Mouse (Mus musculus): ENCODE data around the gene Fhod1. TPM values are rescaled to one million over a fixed set of nuclear protein-coding genes. Genes with fewer than 3 reads are reported as not detected.

Gene Fhod1
- total and polyA plus RNA-seq, 3 experiments: 2.5 to 10.9 TPM; not detected in 1

GRCm38 (mm10) chr8:105389096-105389495, 41.3 kb upstream of the Fhod1 start:
- TF ChIP-seq MAZ (IDR thresholded peaks at IDR 0.05; ENCODE audit: low read depth, low read length) (no peak), TAL1 (IDR thresholded peaks at IDR 0.05; ENCODE audit: low read length) (no peak)
- H3K79me2 ChIP-seq (ENCODE audit: control insufficient read depth, insufficient read depth, low read length, poor library complexity): no peaks in the 10 kb centered on the region
- no peak overlapping the region for H3K4me3 ChIP-seq (ENCODE audit: control insufficient read depth in 1 of 2, insufficient read depth in 1 of 2, low read depth in 2 of 2, low read length in 2 of 2)
- H3K4me1 ChIP-seq (ENCODE audit: control insufficient read depth in 1 of 2, insufficient read depth in 2 of 2, low read length in 2 of 2): no peaks in the 10 kb centered on the region; a peak in 1 of 4 replicates
- H3K9ac ChIP-seq (ENCODE audit: control insufficient read depth, low read depth, low read length, poor library complexity, severe bottlenecking): no peak overlapping the region
- no peaks in the 10 kb centered on the region for H3K9me3 ChIP-seq (replicated peaks; ENCODE audit: insufficient read depth, low read length)
- no peak for DNase-seq (ENCODE audit: low read depth, low spot score)
- peaks cover 0 to 2% of the 10 kb centered on the region in 2 experiments; a peak in 3 of 4 replicates for H3K27me3 ChIP-seq (ENCODE audit: control insufficient read depth in 1 of 2, insufficient read depth in 2 of 2, low read length in 2 of 2)
- no peaks in the 10 kb centered on the region for H3K36me3 ChIP-seq (ENCODE audit: control insufficient read depth in 1 of 2, insufficient read depth in 2 of 2, low read length in 2 of 2)
- no peak overlapping the region for H3K27ac ChIP-seq (ENCODE audit: control insufficient read depth, low read depth, low read length)

GRCm38 (mm10) chr8:105387151-105387550, 39.4 kb upstream of the Fhod1 start:
- Histone ChIP-seq H3K4me3 (ENCODE audit: control insufficient read depth in 1 of 2, insufficient read depth in 1 of 2, low read depth in 2 of 2, low read length in 2 of 2) (no peak overlapping the region), H3K79me2 (ENCODE audit: control insufficient read depth, insufficient read depth, low read length, poor library complexity) (no peaks in the 10 kb centered on the region), H3K36me3 (ENCODE audit: control insufficient read depth in 1 of 2, insufficient read depth in 2 of 2, low read length in 2 of 2) (no peaks in the 10 kb centered on the region), H3K4me1 (ENCODE audit: control insufficient read depth in 1 of 2, insufficient read depth in 2 of 2, low read length in 2 of 2) (no peaks in the 10 kb centered on the region; a peak in 1 of 4 replicates), H3K27me3 (ENCODE audit: control insufficient read depth in 1 of 2, insufficient read depth in 2 of 2, low read length in 2 of 2) (peaks cover 0 to 2% of the 10 kb centered on the region in 2 experiments; a peak in 2 of 4 replicates), H3K27ac (ENCODE audit: control insufficient read depth, low read depth, low read length) (no peak overlapping the region), H3K9ac (ENCODE audit: control insufficient read depth, low read depth, low read length, poor library complexity, severe bottlenecking) (no peak overlapping the region), H3K9me3 (replicated peaks; ENCODE audit: insufficient read depth, low read length) (no peaks in the 10 kb centered on the region)
- TF ChIP-seq SIN3A (IDR thresholded peaks at IDR 0.05; ENCODE audit: low read length): no peak
- TF ChIP-seq BHLHE40 (IDR thresholded peaks at IDR 0.05; ENCODE audit: borderline replicate concordance, low read depth, low read length): no peak
- TF ChIP-seq POLR2AphosphoS5 (IDR thresholded peaks at IDR 0.05; ENCODE audit: borderline replicate concordance, low read depth, low read length): no peak
- TF ChIP-seq EP300 (IDR thresholded peaks at IDR 0.05; ENCODE audit: low read depth in 1 of 2, low read length in 2 of 2): no peak
- TF ChIP-seq GATA1 (IDR thresholded peaks at IDR 0.05; ENCODE audit: low read depth, low read length): no peak
- TF ChIP-seq ZMIZ1 (IDR thresholded peaks at IDR 0.05; ENCODE audit: low read depth, low read length): no peak
- TF ChIP-seq ZNF384 (IDR thresholded peaks at IDR 0.05; ENCODE audit: low read depth, low read length): no peak
- TF ChIP-seq TCF12 (IDR thresholded peaks at IDR 0.05; ENCODE audit: low read depth, low read length): no peak
- no peak for TF ChIP-seq RCOR1 (IDR thresholded peaks at IDR 0.05; ENCODE audit: low read depth, low read length)
- no peak for TF ChIP-seq RAD21 (IDR thresholded peaks at IDR 0.05; ENCODE audit: low read depth, low read length)
- no peak for TF ChIP-seq ELF1 (IDR thresholded peaks at IDR 0.05; ENCODE audit: low read depth, low read length)
- no peak for TF ChIP-seq USF2 (IDR thresholded peaks at IDR 0.05; ENCODE audit: borderline replicate concordance in 1 of 2, insufficient read depth in 1 of 2, low read depth in 1 of 2, low read length in 2 of 2)
- TF ChIP-seq HCFC1 (IDR thresholded peaks at IDR 0.05; ENCODE audit: low read depth, low read length): no peak
- TF ChIP-seq MAZ (IDR thresholded peaks at IDR 0.05; ENCODE audit: low read depth, low read length): no peak
- no peak for TF ChIP-seq POLR2A (IDR thresholded peaks at IDR 0.05; ENCODE audit: control insufficient read depth in 1 of 2, insufficient read depth in 1 of 2, low read depth in 1 of 2, low read length in 2 of 2, poor library complexity in 1 of 2)
- no peak for TF ChIP-seq MYB (IDR thresholded peaks at IDR 0.05; ENCODE audit: low read depth, low read length)
- no peak for TF ChIP-seq ZKSCAN1 (IDR thresholded peaks at IDR 0.05; ENCODE audit: low read depth, low read length)
- no peak for DNase-seq (ENCODE audit: low read depth, low spot score)
